In genomic region chr5:123378712-123379111, GRCm38 (mm10) we compare ENCODE assay signal across 19 mouse cellular contexts. TPM values are rescaled to one million over a fixed set of nuclear protein-coding genes. Genes with fewer than 3 reads are reported as not detected.
DNase-seq lines count a peak whose midpoint lies in the region; ATAC-seq and TF ChIP-seq lines count a peak whose summit lies in the region.
"Had no signal": no experiment of that assay in that cellular context is flagged by ENCODE, and none has a peak within 500 bp of the region (broad histone marks: within the 10 kb centered on the region; RNA-seq: fewer than 3 reads in every experiment).

No protein-coding gene starts in this region.

- no peak overlapping the region for H3K9ac ChIP-seq in kidney, postnatal 0 days (ENCODE audit: low read depth, low read length)
- H3K9ac ChIP-seq: forebrain, embryonic 13.5 days; heart, embryonic 13.5 days; hindbrain, embryonic 12.5 days had no signal

- no peak overlapping the region for H3K4me2 ChIP-seq in kidney, postnatal 0 days (ENCODE audit: low read length)
- H3K4me2 ChIP-seq: forebrain, embryonic 13.5 days; heart, embryonic 13.5 days; hindbrain, embryonic 12.5 days had no signal

- no peaks in the 10 kb centered on the region for H3K27me3 ChIP-seq in kidney, postnatal 0 days (ENCODE audit: insufficient read depth, low read length)
- H3K27me3 ChIP-seq in E14TG2a.4 (ENCODE audit: insufficient read depth, low read length) = no peaks in the 10 kb centered on the region
- 0 out of 2 replicates have a peak, but pooled peaks cover 7% of the 10 kb centered on the region for H3K27me3 ChIP-seq in embryonic facial prominence, embryonic 10.5 days (replicated peaks; ENCODE audit: low read depth, poor library complexity, severe bottlenecking)
- H3K27me3 ChIP-seq: forebrain, embryonic 13.5 days; hindbrain, embryonic 12.5 days; Patski had no signal

- ATAC-seq in kidney, postnatal 0 days (replicated peaks; ENCODE audit: low FRiP score, low read depth) = no peak
- ATAC-seq: activated CD4-positive, CD25-positive, alpha-beta regulatory T cell, adult 4 months; forebrain, embryonic 13.5 days; Patski had no signal

- peak; percentile 3 for DNase-seq in kidney, adult 11 months
- no peak for DNase-seq in kidney, adult 9 months
- DNase-seq in kidney, postnatal 0 days (ENCODE audit: low spot score) = no peak
- no peak for DNase-seq in kidney, postnatal 25 days
- DNase-seq in embryonic facial prominence, embryonic 10.5 days (ENCODE audit: low spot score) = no peak
- DNase-seq in embryo, embryonic 10.5 days (ENCODE audit: low spot score) = no peak
- DNase-seq: adrenal gland, postnatal 14 days; cerebellum, adult 11-12 months; cerebellum, adult 9-10 months; cerebellum, postnatal 25 days; gastrocnemius, postnatal 36 days; heart, adult 11 months; heart, postnatal 36 days had no signal

- peaks cover 16% of the 10 kb centered on the region; the same call in 1 of the 2 replicates for H3K4me1 ChIP-seq in kidney, postnatal 0 days (replicated peaks; ENCODE audit: insufficient read depth, low read length)
- H3K4me1 ChIP-seq in E14TG2a.4 (replicated peaks; ENCODE audit: low read depth, low read length) = peaks cover 73% of the 10 kb centered on the region
- H3K4me1 ChIP-seq in embryonic facial prominence, embryonic 10.5 days = peaks cover 37% of the 10 kb centered on the region

- H3K9me3 ChIP-seq in kidney, postnatal 0 days (replicated peaks; ENCODE audit: low read length) = no peaks in the 10 kb centered on the region
- H3K9me3 ChIP-seq in E14TG2a.4 (ENCODE audit: low read length) = no peaks in the 10 kb centered on the region
- H3K9me3 ChIP-seq in embryonic facial prominence, embryonic 10.5 days = no peaks in the 10 kb centered on the region
- H3K9me3 ChIP-seq: forebrain, embryonic 13.5 days; heart, embryonic 13.5 days; hindbrain, embryonic 12.5 days had no signal

- 0 out of 2 replicates have a peak overlapping the region, but pooled peaks have one; percentile 38 for H3K27ac ChIP-seq in kidney, postnatal 0 days
- 0 out of 2 replicates have a peak overlapping the region, but pooled peaks have one; percentile 19 for H3K27ac ChIP-seq in embryonic facial prominence, embryonic 10.5 days (replicated peaks)
- H3K27ac ChIP-seq: forebrain, embryonic 13.5 days; heart, embryonic 13.5 days; hindbrain, embryonic 12.5 days had no signal

- no peak overlapping the region for H3K4me3 ChIP-seq in kidney, postnatal 0 days (replicated peaks; ENCODE audit: low read depth, low read length)
- H3K4me3 ChIP-seq in E14TG2a.4 (replicated peaks; ENCODE audit: low read length) = peak overlapping the region; percentile 76
- H3K4me3 ChIP-seq in embryonic facial prominence, embryonic 10.5 days = no peak overlapping the region
- H3K4me3 ChIP-seq: forebrain, embryonic 13.5 days; heart, embryonic 13.5 days; hindbrain, embryonic 12.5 days had no signal

- no peaks in the 10 kb centered on the region for H3K36me3 ChIP-seq in kidney, postnatal 0 days (ENCODE audit: insufficient read depth, low read length)
- peaks cover 8% of the 10 kb centered on the region; the same call in 1 of the 2 replicates for H3K36me3 ChIP-seq in E14TG2a.4 (ENCODE audit: insufficient read depth, low read length)
- peaks cover 30% of the 10 kb centered on the region for H3K36me3 ChIP-seq in embryonic facial prominence, embryonic 10.5 days (replicated peaks)

- WGBS in kidney, postnatal 0 days = 58% methylated on average over 9 of the region's 9 CpGs
- 58% methylated on average over 9 of the region's 9 CpGs for WGBS in embryonic facial prominence, embryonic 10.5 days

- no peak for TF ChIP-seq CTCF in kidney, postnatal 0 days (IDR thresholded peaks at IDR 0.05; ENCODE audit: low read depth)
- TF ChIP-seq CTCF in E14TG2a.4 (conservative IDR thresholded peaks at IDR 0.05; ENCODE audit: low read length) = no peak

RNA-seq across cellular contexts. Expression of gene Mlxip, which starts 15.9 kb away (rescaled TPM):
- 13.8 and 14.9 TPM in 2 replicates for polyA plus RNA-seq in kidney, postnatal 0 days (2015; fragmentation: Nextera tagmentation; extraction: Ambion mirVana)
- polyA plus RNA-seq in embryonic facial prominence, embryonic 10.5 days (2016; fragmentation: Nextera tagmentation; extraction: Ambion mirVana) = 18.6 and 20.8 TPM in 2 replicates

RNA-seq across cellular contexts. Expression of gene Bcl7a, which starts 35.1 kb away (rescaled TPM):
- 27.4 and 29.9 TPM in 2 replicates for polyA plus RNA-seq in kidney, postnatal 0 days (2015; fragmentation: Nextera tagmentation; extraction: Ambion mirVana)
- 41.7 and 42.8 TPM in 2 replicates for polyA plus RNA-seq in embryonic facial prominence, embryonic 10.5 days (2016; fragmentation: Nextera tagmentation; extraction: Ambion mirVana)
